Mouse (Mus musculus): Measurements from ENCODE around the gene Dnm3. TPM values are rescaled to one million over a fixed set of nuclear protein-coding genes. Genes with fewer than 3 reads are reported as not detected.

Dnm3 gene
- polyA plus RNA-seq, 1 experiment: 6.8 TPM

DNA sequence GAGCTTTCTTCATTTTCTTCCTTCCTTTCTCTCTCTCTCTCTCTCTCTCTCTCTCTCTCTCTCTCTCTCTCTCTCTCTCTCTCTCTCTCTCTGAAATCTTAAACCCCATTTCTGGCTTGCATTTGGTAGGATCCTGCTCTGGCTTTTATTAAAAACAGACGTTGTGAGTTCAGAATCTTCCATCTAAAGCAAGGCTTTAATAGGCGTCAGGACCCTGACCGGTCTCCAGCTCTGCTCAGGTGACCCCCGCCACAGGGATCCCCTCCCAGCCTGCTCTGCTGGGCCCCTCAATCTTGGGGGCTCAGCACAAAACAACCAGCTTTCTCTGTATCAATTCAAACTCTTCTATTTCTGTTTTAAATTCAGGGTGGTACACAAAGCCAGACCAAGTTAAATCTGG, 469.6 kb downstream of the Dnm3 start:
- no peak overlapping the region for H3K4me3 ChIP-seq (replicated peaks; ENCODE audit: extremely low read depth, low read depth, low read length)
- WGBS: 81% methylated on average over 4 of the region's 4 CpGs
- peaks cover 5% of the 10 kb centered on the region for H3K4me1 ChIP-seq (ENCODE audit: control insufficient read depth, insufficient read depth, low read length)
- TF ChIP-seq CTCF (IDR thresholded peaks at IDR 0.05; ENCODE audit: insufficient read depth, low read length) (no peak), POLR2A (IDR thresholded peaks at IDR 0.05; ENCODE audit: borderline replicate concordance, extremely low read depth, low read depth, low read length) (no peak)
- DNase-seq: no peak

DNA sequence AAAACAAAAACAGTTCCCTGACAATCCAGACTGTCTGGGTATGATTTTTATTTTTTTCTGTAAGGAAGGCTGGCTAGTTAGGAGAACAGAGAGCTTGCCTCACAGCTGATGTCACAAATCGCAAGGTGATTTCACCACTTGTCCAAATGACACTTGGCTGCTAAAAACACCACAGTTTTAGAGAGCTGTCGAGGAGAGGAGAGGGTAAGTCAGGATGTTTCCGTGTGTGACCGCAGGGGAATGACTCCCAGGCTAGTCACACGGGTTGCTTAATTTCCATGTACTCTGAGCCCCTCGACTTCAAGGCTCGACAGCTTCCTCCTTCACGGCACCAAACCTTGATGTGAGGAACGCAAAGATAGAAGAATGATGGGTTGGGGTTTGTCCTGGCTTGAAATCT, 471.7 kb downstream of the Dnm3 start:
- TF ChIP-seq CTCF (IDR thresholded peaks at IDR 0.05; ENCODE audit: insufficient read depth, low read length) (no peak), POLR2A (IDR thresholded peaks at IDR 0.05; ENCODE audit: borderline replicate concordance, extremely low read depth, low read depth, low read length) (no peak)
- DNase-seq: no peak
- H3K4me3 ChIP-seq (replicated peaks; ENCODE audit: extremely low read depth, low read depth, low read length): no peak overlapping the region
- H3K4me1 ChIP-seq (ENCODE audit: control insufficient read depth, insufficient read depth, low read length): peaks cover 5% of the 10 kb centered on the region
- 64% methylated on average over 9 of the region's 9 CpGs for WGBS

DNA sequence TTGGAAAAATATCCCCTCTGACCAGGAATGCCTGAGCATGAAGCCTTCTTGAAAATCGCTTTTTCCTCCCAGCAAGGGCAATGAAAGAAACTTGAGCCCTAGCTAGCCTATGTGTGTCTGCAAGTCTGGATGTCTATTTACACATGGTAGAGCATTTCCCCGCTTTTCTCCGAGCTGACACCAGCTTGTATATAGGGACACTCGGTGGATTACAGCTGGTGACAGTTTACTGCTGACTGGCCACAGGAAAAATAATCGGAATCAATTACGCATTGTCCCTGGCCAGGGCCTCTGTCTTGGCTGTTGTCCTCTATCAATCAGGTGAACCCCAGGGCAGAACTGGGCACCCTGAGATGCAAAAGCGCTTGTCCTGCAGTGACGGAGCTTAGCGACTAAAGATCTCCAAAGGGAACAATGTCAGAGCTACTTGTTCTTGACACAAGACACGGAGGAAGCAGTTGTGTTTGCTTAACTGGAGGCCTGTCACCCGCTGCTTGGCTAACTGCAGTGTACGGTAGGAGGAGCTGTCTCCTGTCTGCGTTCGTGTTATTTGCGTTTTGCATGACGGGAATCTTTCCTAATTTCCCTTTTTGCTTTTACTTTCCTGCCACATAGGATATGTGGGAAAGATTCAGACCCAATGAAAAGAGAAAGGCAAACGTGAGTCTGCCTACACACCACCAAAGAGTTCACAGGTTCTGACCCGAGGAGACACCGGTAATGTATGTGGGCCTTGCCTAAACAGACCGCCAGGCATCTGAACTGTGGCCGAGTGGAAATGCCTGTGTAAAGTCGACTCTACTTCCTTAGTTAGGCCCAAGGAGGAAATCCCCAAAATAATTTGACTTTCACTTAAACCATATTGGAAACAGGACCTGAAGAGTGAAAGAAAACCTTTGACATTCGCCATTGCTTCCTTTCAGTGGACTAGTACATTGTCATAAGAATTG, 472.7 kb downstream of the Dnm3 start:
- TF ChIP-seq CTCF (IDR thresholded peaks at IDR 0.05; ENCODE audit: insufficient read depth, low read length): peak; percentile 81
- TF ChIP-seq POLR2A (IDR thresholded peaks at IDR 0.05; ENCODE audit: borderline replicate concordance, extremely low read depth, low read depth, low read length): 0 out of 2 replicates have a peak, but pooled peaks have one; percentile 30
- H3K4me3 ChIP-seq (replicated peaks; ENCODE audit: extremely low read depth, low read depth, low read length): peak overlapping the region; percentile 15
- peaks cover 5% of the 10 kb centered on the region for H3K4me1 ChIP-seq (ENCODE audit: control insufficient read depth, insufficient read depth, low read length)
- DNase-seq: peak; percentile 38
- WGBS: 17% methylated on average over 23 of the region's 23 CpGs

DNA sequence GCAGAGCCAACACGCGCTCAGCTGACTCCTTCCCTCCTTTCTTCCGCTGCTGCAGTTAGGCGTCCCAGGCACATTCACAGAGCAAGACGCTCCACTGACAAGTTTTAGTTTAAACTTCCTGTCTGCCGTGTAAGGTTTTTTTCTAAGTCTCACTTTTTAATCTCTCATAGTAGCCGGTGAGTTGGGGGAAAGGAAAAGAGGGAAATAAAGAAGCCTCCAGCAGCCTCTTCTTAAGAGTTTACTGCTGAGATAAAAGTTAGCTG, 473.4 kb downstream of the Dnm3 start:
- 18% methylated on average over 7 of the region's 7 CpGs for WGBS
- TF ChIP-seq POLR2A (IDR thresholded peaks at IDR 0.05; ENCODE audit: borderline replicate concordance, extremely low read depth, low read depth, low read length) (no peak), CTCF (IDR thresholded peaks at IDR 0.05; ENCODE audit: insufficient read depth, low read length) (no peak)

DNA sequence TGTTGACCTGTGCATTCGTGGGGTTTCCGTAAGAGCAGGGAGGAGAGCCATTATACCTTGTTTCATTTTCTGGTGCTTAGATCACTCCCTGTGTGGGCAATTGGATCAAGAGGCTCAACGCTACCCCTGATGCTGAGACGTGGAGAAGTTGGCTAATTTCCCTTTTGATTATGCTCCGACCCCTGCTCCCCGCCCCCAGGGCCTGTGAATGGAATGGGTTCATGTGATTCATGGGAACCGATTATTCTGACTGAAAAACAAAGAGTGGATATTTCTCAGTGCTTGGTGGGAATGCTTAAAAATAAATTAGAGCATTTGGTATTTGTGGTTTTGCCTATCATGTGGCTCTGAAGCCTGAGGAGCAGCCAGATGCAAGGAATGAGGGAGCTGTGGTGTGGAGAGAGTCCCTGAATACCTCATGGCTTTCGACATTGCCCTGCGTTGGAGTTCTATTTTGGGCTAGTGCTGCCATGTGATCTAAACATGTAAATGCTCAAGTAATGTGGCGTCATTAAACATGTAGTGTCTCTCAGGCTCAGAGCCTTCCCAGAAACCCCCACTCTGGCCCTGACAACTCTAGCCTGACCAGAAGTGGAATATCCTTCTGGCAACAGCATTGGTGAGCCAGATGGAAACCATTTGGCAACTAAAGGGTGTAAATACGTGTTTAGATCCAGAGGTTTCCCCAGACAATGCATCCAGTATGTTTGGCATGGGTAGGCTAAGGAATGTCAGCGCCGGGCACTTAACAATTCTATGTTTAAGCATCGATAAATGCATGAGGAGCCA, 473.9 kb downstream of the Dnm3 start:
- Histone ChIP-seq H3K4me3 (replicated peaks; ENCODE audit: extremely low read depth, low read depth, low read length) (no peak overlapping the region), H3K4me1 (ENCODE audit: control insufficient read depth, insufficient read depth, low read length) (peaks cover 9% of the 10 kb centered on the region)
- no peak for TF ChIP-seq POLR2A (IDR thresholded peaks at IDR 0.05; ENCODE audit: borderline replicate concordance, extremely low read depth, low read depth, low read length)
- TF ChIP-seq CTCF (IDR thresholded peaks at IDR 0.05; ENCODE audit: insufficient read depth, low read length): no peak
- 56% methylated on average over 14 of the region's 14 CpGs for WGBS
- DNase-seq: no peak

More for the DNA sequence above, 473.4 kb downstream of the Dnm3 start:
- Histone ChIP-seq H3K4me1 (ENCODE audit: control insufficient read depth, insufficient read depth, low read length) (peaks cover 7% of the 10 kb centered on the region), H3K4me3 (replicated peaks; ENCODE audit: extremely low read depth, low read depth, low read length) (no peak overlapping the region)
- DNase-seq: no peak

DNA sequence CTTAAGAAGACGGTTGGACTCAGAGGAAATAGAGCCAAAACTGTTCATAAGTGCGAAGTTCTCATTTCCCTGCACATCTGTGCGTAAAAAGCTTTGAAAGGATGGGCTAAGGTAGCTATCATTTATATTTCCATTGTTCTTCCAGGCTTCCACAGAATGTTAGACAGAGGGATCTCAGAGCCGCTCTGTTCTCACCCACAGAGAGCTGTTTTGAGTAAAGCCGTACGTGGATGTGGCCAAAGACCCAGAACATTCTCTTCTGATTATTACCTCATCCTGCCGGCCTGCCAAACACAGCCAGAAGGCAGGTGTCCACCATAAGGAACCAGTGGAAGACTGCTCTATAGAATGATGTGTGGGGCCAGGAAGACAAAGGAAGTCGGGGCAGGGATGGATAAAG, 476.5 kb downstream of the Dnm3 start:
- no peak for TF ChIP-seq CTCF (IDR thresholded peaks at IDR 0.05; ENCODE audit: insufficient read depth, low read length)
- TF ChIP-seq POLR2A (IDR thresholded peaks at IDR 0.05; ENCODE audit: borderline replicate concordance, extremely low read depth, low read depth, low read length): no peak
- WGBS: 69% methylated on average over 8 of the region's 8 CpGs
- H3K4me1 ChIP-seq (ENCODE audit: control insufficient read depth, insufficient read depth, low read length): peaks cover 10% of the 10 kb centered on the region
- DNase-seq: no peak
- H3K4me3 ChIP-seq (replicated peaks; ENCODE audit: extremely low read depth, low read depth, low read length): no peak overlapping the region

DNA sequence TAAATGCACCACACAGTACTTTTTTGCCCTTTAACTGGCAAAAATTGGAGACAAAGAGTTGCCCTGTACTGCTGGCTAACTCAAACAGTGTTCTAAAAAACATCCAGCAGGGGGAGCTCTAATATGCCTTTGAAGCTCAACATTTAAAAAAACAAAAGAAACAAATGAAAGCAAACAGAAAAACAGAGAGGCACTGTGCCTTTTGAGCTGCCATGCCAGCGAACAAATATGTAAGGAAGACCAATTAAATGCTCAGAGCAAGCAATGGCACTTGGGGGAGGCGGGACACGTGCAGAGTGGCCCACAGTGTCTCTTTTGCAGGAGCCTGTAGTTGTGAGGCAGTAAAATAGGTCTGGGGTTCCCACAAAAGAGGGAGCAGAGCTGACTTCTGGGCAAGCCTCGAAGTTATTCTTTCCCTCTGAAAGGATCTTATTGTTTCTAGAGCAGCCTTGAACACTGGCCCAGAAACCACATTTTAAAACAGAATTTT, 477.9 kb downstream of the Dnm3 start:
- H3K4me3 ChIP-seq (replicated peaks; ENCODE audit: extremely low read depth, low read depth, low read length): peak overlapping the region; percentile 39
- DNase-seq: peak; percentile 46
- 6% methylated on average over 4 of the region's 4 CpGs for WGBS
- peaks cover 9% of the 10 kb centered on the region for H3K4me1 ChIP-seq (ENCODE audit: control insufficient read depth, insufficient read depth, low read length)
- no peak for TF ChIP-seq POLR2A (IDR thresholded peaks at IDR 0.05; ENCODE audit: borderline replicate concordance, extremely low read depth, low read depth, low read length)
- TF ChIP-seq CTCF (IDR thresholded peaks at IDR 0.05; ENCODE audit: insufficient read depth, low read length): no peak

DNA sequence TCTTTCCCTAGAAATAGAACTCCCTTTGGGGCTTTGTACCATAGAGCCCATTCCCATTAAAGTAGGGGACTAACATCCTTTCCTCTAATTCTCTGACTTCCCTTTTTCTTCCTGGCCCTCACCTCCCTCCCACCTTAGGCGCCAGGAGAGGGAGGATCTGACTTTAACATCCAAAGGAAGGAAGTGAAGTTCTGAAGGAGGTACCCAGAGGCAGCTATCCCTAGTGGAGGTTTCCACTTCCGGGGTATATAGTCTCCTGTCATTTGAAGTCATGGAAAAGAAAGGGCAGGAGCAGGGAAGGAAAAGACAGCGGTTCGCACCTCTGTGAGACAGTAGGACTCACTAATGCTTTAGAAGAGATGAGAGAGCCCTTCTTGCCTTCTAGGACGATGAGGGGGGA, 478.5 kb downstream of the Dnm3 start:
- TF ChIP-seq CTCF (IDR thresholded peaks at IDR 0.05; ENCODE audit: insufficient read depth, low read length) (no peak), POLR2A (IDR thresholded peaks at IDR 0.05; ENCODE audit: borderline replicate concordance, extremely low read depth, low read depth, low read length) (no peak)
- H3K4me1 ChIP-seq (ENCODE audit: control insufficient read depth, insufficient read depth, low read length): peaks cover 6% of the 10 kb centered on the region
- DNase-seq: no peak
- H3K4me3 ChIP-seq (replicated peaks; ENCODE audit: extremely low read depth, low read depth, low read length): no peak overlapping the region
- WGBS: 28% methylated on average over 5 of the region's 5 CpGs

DNA sequence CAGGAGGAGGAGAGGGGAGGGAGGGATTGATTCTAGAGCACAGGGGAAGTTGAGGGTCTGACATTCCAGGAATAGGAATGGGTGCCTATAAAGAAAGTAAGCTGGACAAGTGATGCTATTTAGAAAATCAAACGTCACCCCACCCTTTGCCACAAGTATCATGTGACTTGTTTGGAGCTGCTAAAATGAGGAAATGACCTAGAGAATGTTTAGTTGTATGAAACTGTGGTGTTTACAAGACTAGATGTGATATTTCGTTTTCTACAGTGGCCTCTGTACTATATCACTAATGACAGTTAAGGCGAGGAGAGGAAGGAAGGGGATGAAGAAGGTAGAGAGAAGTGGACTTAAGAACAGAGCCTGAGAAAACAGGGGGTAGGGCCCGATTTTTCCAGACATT, 479.1 kb downstream of the Dnm3 start:
- no peak for DNase-seq
- WGBS: 37% methylated on average over 4 of the region's 4 CpGs
- no peak for TF ChIP-seq POLR2A (IDR thresholded peaks at IDR 0.05; ENCODE audit: borderline replicate concordance, extremely low read depth, low read depth, low read length)
- TF ChIP-seq CTCF (IDR thresholded peaks at IDR 0.05; ENCODE audit: insufficient read depth, low read length): no peak
- peaks cover 5% of the 10 kb centered on the region for H3K4me1 ChIP-seq (ENCODE audit: control insufficient read depth, insufficient read depth, low read length)
- no peak overlapping the region for H3K4me3 ChIP-seq (replicated peaks; ENCODE audit: extremely low read depth, low read depth, low read length)

Data from lung, adult 2 months (tissue).